Mouse (Mus musculus) embryonic fibroblast, embryonic 13.5 days (primary cell): ENCODE measurements at regions not wholly inside any gene's neighbourhood (a gene's known extent, or its start where the extent isn't known, plus 50 kb on each side); places are given as distances from the start of the nearest gene placed in this dataset.

ENCODE experiments used
- H3K27ac ChIP-seq: 2 replicates; pipeline ENCODE4 v1.5.1; 2012; ENCODE audit warnings: low read length, control low read depth, inconsistent platforms; ENCODE audit not compliant: insufficient read depth
- H3K4me1 ChIP-seq: 2 replicates; pipeline ENCODE4 v1.6.1; 2011; ENCODE audit warnings: low read length; ENCODE audit not compliant: control insufficient read depth, insufficient read depth
- H3K4me3 ChIP-seq: 2 replicates; pipeline ENCODE4 v1.5.1; 2011; ENCODE audit warnings: mild to moderate bottlenecking, control low read depth, low read length; ENCODE audit not compliant: insufficient read depth
- CTCF ChIP-seq: IDR thresholded peaks from 2 replicates; pipeline ENCODE4 v1.5.1; 2011; ENCODE audit warnings: mild to moderate bottlenecking, control low read depth, low read length, moderate library complexity, borderline replicate concordance; ENCODE audit not compliant: insufficient read depth
- POLR2A ChIP-seq: IDR thresholded peaks from 2 replicates; pipeline ENCODE4 v1.6.1; 2011; ENCODE audit warnings: low read depth, mild to moderate bottlenecking, control low read depth, low read length, moderate library complexity

GRCm38 (mm10) chr1:79379736-79380135 lies 60.2 kb downstream of the Scg2 start:
- no peak for TF ChIP-seq POLR2A
- no peak for TF ChIP-seq CTCF
- H3K27ac ChIP-seq, result no peak overlapping the region
- H3K4me3 ChIP-seq, result no peak overlapping the region
- no peaks in the 10 kb centered on the region for H3K4me1 ChIP-seq

- TF ChIP-seq CTCF, result no peak
- no peak for TF ChIP-seq POLR2A
- Histone ChIP-seq H3K27ac (no peak overlapping the region), H3K4me1 (no peaks in the 10 kb centered on the region), H3K4me3 (no peak overlapping the region)
Observed at GRCm38 (mm10) chr1:79374811-79375210, 65.1 kb downstream of the Scg2 start.

DNA sequence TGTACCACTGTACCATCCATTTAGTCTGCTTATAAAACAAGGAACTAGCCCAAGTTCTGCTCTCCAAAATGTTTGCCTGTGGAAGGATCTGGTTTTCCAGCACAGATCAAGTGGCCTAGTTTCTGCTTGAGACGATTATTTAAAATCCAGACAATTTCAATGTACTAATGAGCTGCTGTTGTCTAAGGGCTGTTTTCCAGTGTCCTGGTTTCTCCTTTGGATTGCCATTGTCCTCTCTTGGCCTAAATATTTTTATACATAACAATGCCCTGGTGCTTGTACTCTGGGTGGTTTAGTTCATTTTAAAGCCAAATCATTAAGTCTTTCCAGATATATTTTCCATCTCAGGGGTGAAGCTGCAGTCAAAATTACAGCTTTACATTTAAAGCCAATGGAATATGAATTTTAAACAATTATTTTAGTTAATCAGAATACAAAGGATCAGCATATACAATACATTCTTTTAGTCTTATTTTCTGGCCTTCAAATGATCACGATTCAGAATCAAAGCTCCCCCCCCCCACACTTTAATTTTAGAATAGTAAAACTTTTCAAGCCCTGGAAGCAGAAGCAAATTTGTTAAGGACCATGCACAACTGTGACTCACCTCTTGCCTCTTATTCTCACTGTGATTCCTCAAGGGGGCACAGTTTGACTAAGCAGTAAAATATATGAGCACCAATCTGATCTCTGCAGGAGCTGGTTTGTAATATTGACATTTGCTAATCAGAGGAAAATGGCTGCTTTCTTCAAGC lies 82.5 kb downstream of the Scg2 start:
- H3K27ac ChIP-seq, result no peak overlapping the region
- TF ChIP-seq CTCF (no peak), POLR2A (no peak)
- no peak overlapping the region for H3K4me3 ChIP-seq
- no peaks in the 10 kb centered on the region for H3K4me1 ChIP-seq

- TF ChIP-seq POLR2A (no peak), CTCF (no peak)
- no peak overlapping the region for H3K27ac ChIP-seq
- no peaks in the 10 kb centered on the region for H3K4me1 ChIP-seq
- H3K4me3 ChIP-seq, result no peak overlapping the region
Observed at GRCm38 (mm10) chr1:79346511-79346910, 93.4 kb downstream of the Scg2 start.

GRCm38 (mm10) chr1:79335480-79336114 lies 104.3 kb downstream of the Scg2 start:
- Histone ChIP-seq H3K4me3 (no peak overlapping the region), H3K4me1 (no peaks in the 10 kb centered on the region), H3K27ac (no peak overlapping the region)
- no peak for TF ChIP-seq CTCF
- TF ChIP-seq POLR2A, result no peak

- H3K4me1 ChIP-seq, result no peaks in the 10 kb centered on the region
- TF ChIP-seq CTCF, result no peak
- no peak for TF ChIP-seq POLR2A
- no peak overlapping the region for H3K4me3 ChIP-seq
- no peak overlapping the region for H3K27ac ChIP-seq
Observed at GRCm38 (mm10) chr1:79317194-79317593, 122.7 kb downstream of the Scg2 start.

- H3K4me3 ChIP-seq, result no peak overlapping the region
- TF ChIP-seq POLR2A, result no peak
- no peak for TF ChIP-seq CTCF
- H3K27ac ChIP-seq, result no peak overlapping the region
- H3K4me1 ChIP-seq, result no peaks in the 10 kb centered on the region
Observed at GRCm38 (mm10) chr1:79314774-79315173, 125.1 kb downstream of the Scg2 start.

- no peak for TF ChIP-seq CTCF
- TF ChIP-seq POLR2A, result no peak
- Histone ChIP-seq H3K27ac (no peak overlapping the region), H3K4me1 (no peaks in the 10 kb centered on the region), H3K4me3 (no peak overlapping the region)
Observed at GRCm38 (mm10) chr1:79312153-79312552, 127.8 kb downstream of the Scg2 start.

DNA sequence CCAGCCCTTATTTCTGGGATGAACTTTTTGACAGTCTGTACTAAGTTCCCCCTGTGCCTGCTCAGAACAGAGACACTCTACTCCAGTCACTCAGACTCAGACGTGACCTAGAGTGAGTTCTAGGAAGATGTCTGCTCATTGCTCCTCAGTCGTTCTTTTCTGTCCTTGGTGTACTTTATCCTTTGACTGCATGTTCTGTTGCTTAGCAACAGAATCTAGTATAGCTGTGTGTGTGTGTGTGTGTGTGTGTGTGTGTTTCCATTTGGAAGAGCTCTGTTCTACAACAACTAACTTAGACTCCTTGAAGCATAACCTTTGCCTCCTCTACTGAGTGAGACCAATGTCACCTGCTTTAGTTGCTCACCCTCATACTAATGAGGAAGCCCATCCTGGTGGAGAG lies 136.3 kb downstream of the Scg2 start:
- H3K4me1 ChIP-seq, result no peaks in the 10 kb centered on the region
- no peak overlapping the region for H3K4me3 ChIP-seq
- TF ChIP-seq POLR2A, result no peak
- TF ChIP-seq CTCF, result no peak
- no peak overlapping the region for H3K27ac ChIP-seq

- Histone ChIP-seq H3K4me1 (no peaks in the 10 kb centered on the region), H3K27ac (no peak overlapping the region), H3K4me3 (no peak overlapping the region)
- no peak for TF ChIP-seq POLR2A
- no peak for TF ChIP-seq CTCF
Observed at GRCm38 (mm10) chr1:79299639-79300038, 140.3 kb downstream of the Scg2 start.

GRCm38 (mm10) chr1:79259726-79260125 lies 180.2 kb downstream of the Scg2 start:
- H3K4me3 ChIP-seq, result no peak overlapping the region
- TF ChIP-seq CTCF, result no peak
- TF ChIP-seq POLR2A, result no peak
- no peak overlapping the region for H3K27ac ChIP-seq
- no peaks in the 10 kb centered on the region for H3K4me1 ChIP-seq
